Mouse (Mus musculus): ENCODE data around the gene Pes1. TPM values are rescaled to one million over a fixed set of nuclear protein-coding genes. Genes with fewer than 3 reads are reported as not detected.

Gene Pes1
- polyA plus RNA-seq (2015; fragmentation: Nextera tagmentation; extraction: Ambion mirVana) = 70.6 and 77.0 TPM in 2 replicates

GRCm38 (mm10) chr11:3963610-3964415 lies at the start of gene Pes1:
TSS of gene Pes1 (plus strand) at chr11:3963975.
- ATAC-seq = peak; percentile 97
- Histone ChIP-seq H3K4me2 (peak within 1 kb of the TSS; percentile 91), H3K36me3 (ENCODE audit: poor library complexity, severe bottlenecking) (peaks cover 7% of the 10 kb centered on the region), H3K4me3 (peak within 1 kb of the TSS; percentile 85), H3K9me3 (replicated peaks) (no peaks in the 10 kb centered on the region), H3K9ac (peak within 1 kb of the TSS; percentile 84), H3K27me3 (no peaks in the 10 kb centered on the region), H3K4me1 (peaks cover 22% of the 10 kb centered on the region), H3K27ac (no peak within 1 kb of the TSS; the same call in 1 of the 2 replicates)
- WGBS = under 1% methylated on average over 31 of the region's 31 CpGs

GRCm38 (mm10) chr11:3914109-3914840 lies 49.5 kb upstream of the Pes1 start, which contains the start of gene Slc35e4:
TSS of gene Slc35e4 (minus strand) at chr11:3914664.
- H3K4me1 ChIP-seq = peaks cover 42% of the 10 kb centered on the region
- 1% methylated on average over 28 of the region's 28 CpGs for WGBS

GRCm38 (mm10) chr11:3918738-3919137 lies 45.0 kb upstream of the Pes1 start:
- no peak for ATAC-seq
- Histone ChIP-seq H3K4me2 (no peak overlapping the region), H3K27ac (no peak overlapping the region), H3K9me3 (replicated peaks) (no peaks in the 10 kb centered on the region), H3K36me3 (ENCODE audit: poor library complexity, severe bottlenecking) (0 out of 2 replicates have a peak, but pooled peaks cover 6% of the 10 kb centered on the region), H3K4me1 (peaks cover 6% of the 10 kb centered on the region), H3K4me3 (no peak overlapping the region), H3K27me3 (no peaks in the 10 kb centered on the region; the same call in 1 of the 2 replicates), H3K9ac (no peak overlapping the region)
- WGBS = 44% methylated on average over 1 of the region's 1 CpGs

More at GRCm38 (mm10) chr11:3914109-3914840, 49.5 kb upstream of the Pes1 start, which contains the start of gene Slc35e4:
- Histone ChIP-seq H3K9me3 (replicated peaks) (no peaks in the 10 kb centered on the region), H3K9ac (peak within 1 kb of the TSS; percentile 73), H3K4me3 (peak within 1 kb of the TSS; percentile 65), H3K36me3 (ENCODE audit: poor library complexity, severe bottlenecking) (no peaks in the 10 kb centered on the region), H3K27me3 (no peaks in the 10 kb centered on the region; the same call in 1 of the 2 replicates), H3K4me2 (peak within 1 kb of the TSS; percentile 91), H3K27ac (peak within 1 kb of the TSS; percentile 65)
- ATAC-seq = peak; percentile 74

GRCm38 (mm10) chr11:3920476-3920875 lies 43.3 kb upstream of the Pes1 start:
- ATAC-seq = no peak
- H3K4me1 ChIP-seq = no peaks in the 10 kb centered on the region
- no peak overlapping the region for H3K9ac ChIP-seq
- H3K4me2 ChIP-seq = no peak overlapping the region
- H3K27me3 ChIP-seq = no peaks in the 10 kb centered on the region; the same call in 1 of the 2 replicates
- WGBS = 95% methylated on average over 7 of the region's 7 CpGs
- no peaks in the 10 kb centered on the region for H3K9me3 ChIP-seq (replicated peaks)
- H3K27ac ChIP-seq = no peak overlapping the region
- H3K36me3 ChIP-seq (ENCODE audit: poor library complexity, severe bottlenecking) = 0 out of 2 replicates have a peak, but pooled peaks cover 10% of the 10 kb centered on the region
- no peak overlapping the region for H3K4me3 ChIP-seq

GRCm38 (mm10) chr11:3921281-3921850 lies 42.4 kb upstream of the Pes1 start:
- no peaks in the 10 kb centered on the region for H3K27me3 ChIP-seq
- H3K4me3 ChIP-seq = no peak overlapping the region
- H3K4me1 ChIP-seq = no peaks in the 10 kb centered on the region
- 35% methylated on average over 8 of the region's 8 CpGs for WGBS
- H3K36me3 ChIP-seq (ENCODE audit: poor library complexity, severe bottlenecking) = 0 out of 2 replicates have a peak, but pooled peaks cover 10% of the 10 kb centered on the region
- ATAC-seq = 0 out of 2 replicates have a peak, but pooled peaks have one; percentile 41
- H3K27ac ChIP-seq = no peak overlapping the region
- H3K9ac ChIP-seq = no peak overlapping the region
- H3K4me2 ChIP-seq = no peak overlapping the region
- H3K9me3 ChIP-seq (replicated peaks) = no peaks in the 10 kb centered on the region

GRCm38 (mm10) chr11:3922115-3922514 lies 41.7 kb upstream of the Pes1 start:
- Histone ChIP-seq H3K27me3 (no peaks in the 10 kb centered on the region), H3K9me3 (replicated peaks) (no peaks in the 10 kb centered on the region), H3K4me1 (no peaks in the 10 kb centered on the region), H3K4me3 (no peak overlapping the region), H3K27ac (no peak overlapping the region), H3K4me2 (no peak overlapping the region), H3K36me3 (ENCODE audit: poor library complexity, severe bottlenecking) (0 out of 2 replicates have a peak, but pooled peaks cover 15% of the 10 kb centered on the region), H3K9ac (no peak overlapping the region)
- 93% methylated on average over 9 of the region's 9 CpGs for WGBS
- ATAC-seq = no peak

- ATAC-seq = no peak
- 94% methylated on average over 6 of the region's 6 CpGs for WGBS
- Histone ChIP-seq H3K27me3 (no peaks in the 10 kb centered on the region), H3K4me1 (no peaks in the 10 kb centered on the region), H3K4me3 (no peak overlapping the region), H3K4me2 (no peak overlapping the region), H3K27ac (no peak overlapping the region), H3K36me3 (ENCODE audit: poor library complexity, severe bottlenecking) (0 out of 2 replicates have a peak, but pooled peaks cover 15% of the 10 kb centered on the region), H3K9me3 (replicated peaks) (no peaks in the 10 kb centered on the region), H3K9ac (no peak overlapping the region)
Measured at GRCm38 (mm10) chr11:3922731-3923130, 41.0 kb upstream of the Pes1 start.

GRCm38 (mm10) chr11:3925916-3926315 lies 37.9 kb upstream of the Pes1 start:
- Histone ChIP-seq H3K27ac (no peak overlapping the region), H3K36me3 (ENCODE audit: poor library complexity, severe bottlenecking) (0 out of 2 replicates have a peak, but pooled peaks cover 15% of the 10 kb centered on the region), H3K9ac (no peak overlapping the region), H3K4me3 (no peak overlapping the region), H3K9me3 (replicated peaks) (no peaks in the 10 kb centered on the region), H3K27me3 (no peaks in the 10 kb centered on the region), H3K4me2 (no peak overlapping the region), H3K4me1 (peaks cover under 1% of the 10 kb centered on the region; the same call in 1 of the 2 replicates)
- ATAC-seq = no peak
- 93% methylated on average over 10 of the region's 10 CpGs for WGBS

GRCm38 (mm10) chr11:3930019-3930418 lies 33.8 kb upstream of the Pes1 start:
- Histone ChIP-seq H3K9ac (no peak overlapping the region), H3K9me3 (replicated peaks) (no peaks in the 10 kb centered on the region)
- WGBS = 85% methylated on average over 4 of the region's 4 CpGs

GRCm38 (mm10) chr11:3930931-3931330 lies 32.8 kb upstream of the Pes1 start:
- WGBS = 25% methylated on average over 6 of the region's 6 CpGs
- H3K9ac ChIP-seq = peak overlapping the region; percentile 43; the same call in 1 of the 2 replicates
- no peak for ATAC-seq
- no peak overlapping the region for H3K27ac ChIP-seq
- peaks cover 15% of the 10 kb centered on the region for H3K4me1 ChIP-seq
- 0 out of 2 replicates have a peak, but pooled peaks cover 5% of the 10 kb centered on the region for H3K36me3 ChIP-seq (ENCODE audit: poor library complexity, severe bottlenecking)
- no peaks in the 10 kb centered on the region for H3K27me3 ChIP-seq
- H3K9me3 ChIP-seq (replicated peaks) = no peaks in the 10 kb centered on the region
- peak overlapping the region; percentile 46; the same call in 1 of the 2 replicates for H3K4me3 ChIP-seq
- peak overlapping the region; percentile 72 for H3K4me2 ChIP-seq

More at GRCm38 (mm10) chr11:3930019-3930418, 33.8 kb upstream of the Pes1 start:
- Histone ChIP-seq H3K27me3 (no peaks in the 10 kb centered on the region), H3K4me1 (peaks cover 13% of the 10 kb centered on the region), H3K36me3 (ENCODE audit: poor library complexity, severe bottlenecking) (0 out of 2 replicates have a peak, but pooled peaks cover 5% of the 10 kb centered on the region), H3K4me3 (no peak overlapping the region), H3K27ac (no peak overlapping the region), H3K4me2 (no peak overlapping the region)
- ATAC-seq = no peak

- Histone ChIP-seq H3K9me3 (replicated peaks) (no peaks in the 10 kb centered on the region), H3K4me1 (peaks cover 16% of the 10 kb centered on the region), H3K27me3 (no peaks in the 10 kb centered on the region), H3K4me2 (peak within 1 kb of the TSS; percentile 72), H3K4me3 (peak within 1 kb of the TSS; percentile 46), H3K9ac (peak within 1 kb of the TSS; percentile 63), H3K27ac (no peak within 1 kb of the TSS; the same call in 1 of the 2 replicates), H3K36me3 (ENCODE audit: poor library complexity, severe bottlenecking) (0 out of 2 replicates have a peak, but pooled peaks cover 3% of the 10 kb centered on the region)
- ATAC-seq = peak; percentile 67
- WGBS = under 1% methylated on average over 22 of the region's 26 CpGs
Measured at GRCm38 (mm10) chr11:3931511-3932211, 32.1 kb upstream of the Pes1 start, which contains the start of gene Tcn2. TSS of gene Tcn2 (minus strand) at chr11:3932159.

Data from forebrain, embryonic 13.5 days (tissue).